Mouse (Mus musculus): ENCODE measurements around the gene Fam122a. TPM values are rescaled to one million over a fixed set of nuclear protein-coding genes. Genes with fewer than 3 reads are reported as not detected.

Gene Fam122a
- 61.5 TPM for polyA plus RNA-seq (2017; shearing (Covaris generic))

DNA sequence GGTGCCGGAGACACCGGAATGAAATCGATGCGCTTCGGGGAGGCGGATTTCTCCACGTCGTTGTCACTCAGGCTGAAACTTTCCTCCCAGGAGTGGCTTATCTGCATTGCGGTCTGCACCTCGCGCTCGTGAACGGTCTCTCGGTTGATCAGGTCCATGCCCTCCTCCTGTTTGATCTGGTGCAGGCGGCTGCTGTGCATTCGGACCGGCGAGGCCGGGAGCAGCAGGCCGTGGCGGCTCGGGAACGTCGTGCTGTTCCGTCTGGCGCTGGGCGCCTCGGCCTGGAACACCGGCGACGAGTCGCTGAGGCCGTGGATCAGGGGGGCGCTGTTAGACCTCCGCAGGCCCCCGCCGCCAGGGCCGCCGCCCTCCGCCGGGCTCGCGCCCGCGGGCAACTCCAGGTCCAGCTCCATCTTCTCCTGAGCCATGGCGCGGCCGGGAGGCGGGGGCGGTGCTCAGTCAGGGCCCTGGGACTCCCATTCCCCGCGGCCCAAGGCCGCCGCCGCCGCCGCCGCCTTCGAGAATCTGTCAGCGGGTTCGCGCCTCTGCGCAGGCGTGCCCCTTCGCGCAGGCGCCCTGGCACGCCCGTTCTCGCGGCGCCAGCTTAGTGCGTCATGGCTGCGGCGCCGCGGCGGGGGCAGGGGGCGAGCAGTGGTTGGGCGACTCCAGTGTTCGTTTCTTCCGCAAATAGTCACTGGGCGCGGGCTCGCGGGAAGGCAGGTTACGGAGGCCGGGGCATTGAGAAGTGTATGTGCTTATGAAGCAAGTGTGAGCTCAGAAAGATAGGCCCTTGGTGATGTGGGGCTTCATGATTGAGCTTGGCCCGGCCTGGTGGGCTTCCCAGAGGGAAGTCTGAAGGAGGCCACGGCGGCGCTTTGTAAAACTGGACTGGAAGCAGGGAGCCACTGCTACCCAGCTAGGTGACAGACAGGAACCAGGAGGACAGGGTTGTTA lies at the start of gene Fam122a:
TSS of gene Fam122a (minus strand) at position 428 of the 954 bp plus-strand sequence.

Other genes with a start within 250 kb of the Fam122a start
- gene Fxn, start 196.8 kb downstream of the Fam122a start, polyA plus RNA-seq (2017; shearing (Covaris generic)), result 25.1 TPM
- 0.98 TPM for gene Pip5k1b, start 78.5 kb upstream of the Fam122a start, polyA plus RNA-seq (2017; shearing (Covaris generic))
- gene Tmem252, start 196.7 kb upstream of the Fam122a start, polyA plus RNA-seq (2017; shearing (Covaris generic)), result not detected

Measured in naive thymus-derived CD4-positive, alpha-beta T cell, adult 5 months (primary cell).